Mouse (Mus musculus) testis, postnatal 14 days (tissue): ENCODE results near the gene Tgfbr3.

Experiments used
- DNase-seq: peaks from one replicate; pipeline ENCODE4 v3.0.0; 2021; ENCODE audit warnings: low spot score

The Tgfbr3 gene

DNA sequence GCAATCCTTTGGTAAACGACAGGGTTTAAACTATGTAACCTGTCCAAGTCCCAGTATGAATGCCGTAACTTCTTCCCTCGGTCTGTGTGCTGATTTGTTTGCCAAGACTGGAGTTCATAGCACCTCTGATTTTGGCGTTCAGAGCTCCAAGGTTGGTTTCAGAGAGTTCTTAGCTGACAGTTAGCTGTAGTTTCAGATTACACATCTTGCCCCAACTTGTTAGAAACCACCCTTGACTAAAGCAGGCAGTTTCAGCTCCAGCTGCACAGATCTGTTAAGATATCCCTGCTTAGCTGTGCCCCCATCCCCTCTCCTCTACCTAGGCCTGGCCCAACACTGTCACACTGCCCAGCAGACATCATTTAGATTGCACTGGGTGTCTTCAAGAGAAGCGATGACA is 81.5 kb downstream of the Tgfbr3 start:
- no peak for DNase-seq

DNA sequence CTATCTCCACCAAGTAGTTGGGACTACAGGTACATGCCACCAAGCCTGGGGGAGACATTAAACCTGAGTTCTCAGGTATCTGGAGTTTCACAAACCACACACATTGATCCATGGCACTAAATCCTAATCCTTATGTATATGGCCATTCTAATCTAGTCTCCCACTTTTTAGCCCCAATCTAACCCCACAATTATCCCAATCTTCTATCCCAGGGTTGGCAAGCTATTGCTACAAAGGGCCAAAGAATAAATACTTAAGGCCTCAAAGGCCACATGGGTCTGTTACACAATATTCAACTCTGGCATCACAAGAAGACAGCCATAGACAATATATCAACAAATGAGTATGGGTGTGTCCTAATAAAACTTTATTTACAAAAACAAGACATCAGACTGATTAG is 85.1 kb downstream of the Tgfbr3 start:
- no peak for DNase-seq

DNA sequence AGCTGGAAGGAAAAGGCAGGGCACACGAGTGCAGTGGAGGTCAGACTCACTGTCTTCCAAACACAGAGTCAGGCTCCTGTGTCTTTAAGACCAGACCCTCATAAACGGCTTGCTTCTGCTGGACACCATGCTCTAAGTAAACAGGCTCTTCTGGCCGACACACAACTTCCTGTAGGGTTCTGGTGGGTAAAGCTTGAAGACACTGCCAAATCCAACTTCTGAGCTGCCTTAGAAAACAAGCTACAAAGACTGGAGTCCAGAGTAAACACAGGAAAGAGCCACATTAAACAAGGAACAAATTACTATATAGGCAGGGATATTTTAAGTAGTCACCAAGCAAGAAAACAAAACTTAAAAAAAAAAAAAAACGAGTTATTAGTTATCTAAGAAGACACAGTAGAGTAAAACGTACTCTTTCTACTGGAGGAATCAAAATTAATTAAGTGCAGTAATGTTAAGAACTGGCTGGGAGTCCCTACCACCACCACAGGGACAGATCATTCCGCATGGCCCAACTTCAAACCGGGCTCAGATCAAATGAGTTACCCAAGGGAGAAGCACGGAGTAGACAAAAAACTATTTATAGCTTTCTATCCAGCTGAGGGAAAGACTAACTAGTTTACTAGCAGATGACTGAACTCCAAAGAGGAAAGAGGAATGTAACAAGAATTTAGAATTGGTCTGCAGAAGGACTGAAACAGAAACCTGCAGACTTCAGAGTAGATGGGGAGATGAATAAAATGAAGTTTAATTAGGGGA is 86.4 kb downstream of the Tgfbr3 start:
- no peak for DNase-seq

DNA sequence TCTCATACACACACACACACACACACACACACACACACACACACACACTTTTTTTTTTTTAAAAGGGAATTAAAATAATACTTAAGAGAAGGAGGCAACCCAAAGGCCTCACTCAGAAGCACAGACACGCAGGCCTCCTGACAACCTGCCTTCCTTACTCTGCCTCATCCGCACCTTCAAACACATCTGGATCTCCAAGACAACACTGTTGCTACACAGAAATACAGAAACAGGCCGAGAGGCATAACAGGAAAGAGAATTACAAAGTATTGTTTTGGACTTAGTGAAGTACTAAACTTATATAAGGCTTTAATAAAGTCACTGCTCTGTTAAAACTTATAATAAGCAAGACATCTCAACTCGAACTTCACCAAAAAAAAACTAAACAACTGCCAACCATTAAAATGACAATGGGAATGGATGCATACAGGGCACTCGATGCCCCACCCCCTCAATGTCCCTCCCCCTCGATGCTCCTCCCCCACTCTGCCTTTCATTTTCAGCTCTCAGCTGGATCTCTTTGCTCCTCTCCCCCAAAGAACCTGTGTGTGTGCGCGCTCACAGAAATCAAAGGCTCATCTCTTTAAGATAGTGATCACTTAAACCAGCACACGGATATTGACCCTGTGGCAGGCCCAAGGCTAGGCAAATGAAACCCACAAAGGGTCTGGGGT is 87.8 kb downstream of the Tgfbr3 start:
- no peak for DNase-seq

DNA sequence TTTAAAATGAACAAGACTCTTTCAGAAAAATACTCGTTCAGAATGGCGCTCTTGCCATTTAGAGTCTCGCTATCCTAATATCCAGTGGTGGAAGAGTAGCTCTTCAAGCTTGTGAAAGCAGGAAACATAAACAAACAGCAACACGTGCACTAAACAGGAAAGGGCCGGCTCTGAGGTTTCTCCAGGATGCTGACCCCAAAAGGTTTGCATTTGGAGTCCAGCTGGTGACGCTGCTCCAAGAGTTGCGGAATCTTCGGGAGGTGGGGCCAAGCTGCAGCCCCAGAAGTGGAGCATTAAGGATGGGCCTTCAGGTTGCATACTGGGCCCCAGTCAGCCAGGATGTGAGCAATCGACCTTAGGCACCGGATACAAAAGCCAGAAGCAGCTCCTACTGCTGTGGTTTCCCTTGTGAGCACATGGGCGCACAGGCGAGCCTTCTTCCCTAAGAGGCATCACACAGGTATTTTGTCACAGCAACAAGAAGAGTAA is 88.5 kb downstream of the Tgfbr3 start:
- no peak for DNase-seq

DNA sequence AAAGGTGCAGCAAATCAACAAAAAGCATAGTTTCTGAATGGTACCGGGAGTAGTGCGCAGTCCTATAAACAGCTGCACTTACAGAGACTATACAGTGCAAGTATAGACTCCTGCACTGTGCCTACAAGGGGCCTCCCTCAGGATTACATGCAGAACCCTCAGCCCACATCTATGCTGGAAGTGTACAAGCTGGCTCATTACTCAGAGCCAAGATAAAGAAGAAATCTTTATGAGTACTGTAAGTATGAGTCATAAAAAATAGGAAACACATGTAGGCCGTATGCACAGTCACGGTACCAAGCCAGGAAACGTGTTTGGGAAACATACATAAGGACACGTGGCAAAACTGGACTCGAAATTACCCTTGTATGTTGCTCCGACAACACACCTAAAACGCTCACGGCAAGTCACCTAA is 89.2 kb downstream of the Tgfbr3 start:
- no peak for DNase-seq

DNA sequence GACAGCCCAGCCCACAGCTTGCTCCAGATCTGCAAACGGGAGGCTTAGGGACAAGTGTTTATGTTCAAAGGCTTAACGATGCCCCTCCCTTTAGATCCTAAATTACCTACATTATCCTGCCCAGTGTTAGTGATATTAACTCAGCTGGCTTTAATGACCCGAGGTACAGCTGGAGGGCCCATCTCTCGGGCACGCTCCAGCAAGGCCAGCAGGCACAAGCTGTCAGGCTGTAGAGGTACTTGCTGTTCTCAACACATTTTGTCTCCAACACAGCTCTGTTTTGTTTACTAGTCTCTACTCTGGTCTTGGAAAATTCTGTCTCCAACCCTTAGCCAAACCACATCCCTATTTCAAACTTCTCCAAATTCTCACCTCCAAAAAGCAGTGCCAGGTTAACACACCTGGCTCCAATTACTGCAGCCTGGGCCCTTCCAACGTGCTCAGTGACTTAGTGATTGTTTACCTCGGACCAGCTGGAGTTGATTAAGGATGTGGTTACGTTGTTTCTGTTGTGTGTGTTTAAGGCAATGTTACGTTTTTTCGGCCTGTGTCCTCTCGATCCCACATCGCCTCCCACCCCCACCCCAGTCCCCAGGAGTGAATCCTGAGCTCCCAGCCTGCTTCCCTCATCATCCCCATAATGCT is 93.6 kb downstream of the Tgfbr3 start:
- DNase-seq = peak; percentile 71

DNA sequence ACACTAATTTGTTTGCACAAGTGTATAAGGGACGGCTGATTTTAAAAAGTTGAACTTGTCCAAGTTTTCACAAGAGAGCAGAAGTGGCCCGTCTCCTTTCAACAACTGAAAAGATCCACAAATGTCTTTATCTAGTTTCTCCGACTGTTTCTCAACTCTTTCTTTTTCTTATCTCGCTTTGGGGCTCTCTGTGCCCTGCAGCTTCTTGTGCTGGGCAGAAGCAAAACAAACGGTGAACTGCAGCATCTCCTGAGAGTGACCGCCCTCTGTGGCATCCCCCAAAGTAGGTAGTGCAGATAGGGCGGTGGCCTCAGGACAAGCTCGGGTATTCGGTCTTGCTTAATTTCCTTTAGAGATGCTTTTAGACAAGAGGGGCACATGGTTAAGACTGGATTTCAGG is 96.3 kb downstream of the Tgfbr3 start:
- no peak for DNase-seq

DNA sequence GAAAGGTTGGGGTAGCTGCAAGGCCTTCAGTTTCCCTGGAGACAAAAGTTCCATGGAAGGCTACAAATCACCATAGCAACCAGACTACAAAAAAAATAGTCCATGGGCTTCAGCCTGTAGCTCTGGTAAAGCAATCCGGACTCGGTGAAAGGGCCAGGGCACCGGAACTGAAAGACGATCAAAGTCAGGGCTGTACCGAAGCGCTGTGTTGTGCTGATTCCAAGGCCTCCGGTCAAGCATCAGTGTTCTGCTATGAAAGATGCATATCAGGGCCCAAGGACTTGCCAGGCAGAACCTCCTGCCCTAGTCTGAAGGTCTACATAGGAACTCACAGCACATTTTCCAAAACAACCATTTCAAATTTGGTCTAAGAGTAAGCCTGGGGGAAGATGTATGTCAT is 97.1 kb downstream of the Tgfbr3 start:
- DNase-seq = no peak

DNA sequence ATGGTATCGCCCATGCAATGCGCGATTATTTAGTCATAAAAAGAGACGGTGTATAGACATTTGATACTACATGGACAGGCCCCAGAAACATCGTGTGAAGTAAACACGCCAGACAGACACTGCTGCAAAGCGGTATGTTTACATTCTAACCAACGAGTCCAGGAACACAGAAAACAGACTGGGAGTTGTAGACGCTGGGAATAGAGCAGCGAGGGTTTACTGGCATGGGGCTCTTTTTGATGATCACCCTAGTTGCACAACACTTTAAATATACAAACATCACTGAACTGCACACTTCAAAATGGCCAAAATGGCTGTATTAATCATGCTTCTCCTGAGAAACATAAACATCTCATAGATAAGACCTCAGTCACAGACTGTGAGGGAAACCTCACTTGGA is 100.9 kb downstream of the Tgfbr3 start:
- DNase-seq = no peak

DNA sequence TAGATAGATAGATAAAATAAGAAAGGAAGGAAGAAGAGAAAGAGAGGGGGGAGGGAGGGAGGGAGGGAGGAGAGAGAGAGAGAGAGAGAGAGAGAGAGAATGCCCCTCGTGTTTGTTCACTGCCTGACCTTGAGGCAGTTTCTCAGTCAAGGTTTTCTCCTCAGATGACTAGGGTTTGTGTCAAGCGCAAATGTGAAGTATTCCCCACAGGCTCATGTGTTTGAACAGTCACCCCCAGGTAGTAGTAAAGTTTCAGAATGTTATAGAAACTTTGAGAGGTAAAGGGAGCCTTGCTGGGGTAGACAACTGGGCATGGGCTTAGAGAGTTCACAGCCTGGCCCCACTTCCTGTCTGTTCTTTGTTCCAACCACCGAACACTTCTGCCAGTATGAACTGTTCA is 103.2 kb downstream of the Tgfbr3 start:
- no peak for DNase-seq

DNA sequence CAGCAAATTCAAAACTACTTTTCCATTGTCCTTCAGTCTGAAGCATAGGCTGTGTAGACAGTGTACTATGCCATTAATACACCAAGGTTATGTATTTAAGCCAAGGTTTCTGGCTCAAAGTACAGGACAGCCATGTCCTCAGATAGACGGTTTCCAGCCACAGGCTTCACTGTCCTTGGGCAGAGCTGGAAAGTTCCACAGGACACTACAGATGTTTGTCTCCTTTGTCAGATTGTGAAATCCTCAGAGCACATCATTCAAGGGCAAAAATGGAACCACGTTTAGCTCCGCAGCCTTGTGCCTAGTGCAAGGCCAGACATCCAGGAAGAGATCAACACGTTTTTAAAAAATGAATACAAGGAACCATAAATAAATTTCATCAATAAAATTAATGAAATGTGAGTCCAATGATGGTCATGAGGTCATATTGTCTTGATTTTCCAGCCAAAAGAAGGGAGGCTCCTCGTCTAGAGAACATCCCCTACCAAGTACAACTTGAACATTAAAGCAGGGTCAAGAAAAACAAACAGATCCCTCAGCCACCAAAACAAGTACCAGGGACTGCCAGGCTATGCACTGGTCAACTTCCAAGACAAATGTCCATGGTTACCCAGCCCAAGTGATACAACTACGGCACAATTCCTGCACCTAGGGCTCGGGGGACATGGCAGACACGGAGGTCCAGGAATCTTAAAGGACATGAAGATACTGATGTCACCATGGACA is 105.1 kb downstream of the Tgfbr3 start:
- peak; percentile 31 for DNase-seq

DNA sequence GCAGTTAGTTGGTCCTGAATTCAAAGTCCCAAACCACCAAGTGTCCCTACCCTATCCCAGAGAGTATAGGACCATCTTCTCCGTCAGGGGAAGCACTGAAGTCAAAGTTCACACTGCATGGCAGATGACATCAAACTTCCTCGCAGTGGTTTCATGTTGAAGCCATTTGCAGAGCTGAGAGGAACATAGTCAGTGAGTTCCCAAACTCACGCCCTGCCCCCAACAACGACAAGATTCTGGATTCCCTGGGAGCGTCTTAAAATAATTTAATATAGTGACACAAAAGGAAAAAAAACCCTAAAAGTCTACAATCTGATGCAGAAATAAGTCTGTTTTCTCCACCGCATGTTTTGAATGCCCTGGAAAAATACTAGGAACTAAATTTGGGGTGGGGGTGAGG is 105.9 kb downstream of the Tgfbr3 start:
- no peak for DNase-seq

DNA sequence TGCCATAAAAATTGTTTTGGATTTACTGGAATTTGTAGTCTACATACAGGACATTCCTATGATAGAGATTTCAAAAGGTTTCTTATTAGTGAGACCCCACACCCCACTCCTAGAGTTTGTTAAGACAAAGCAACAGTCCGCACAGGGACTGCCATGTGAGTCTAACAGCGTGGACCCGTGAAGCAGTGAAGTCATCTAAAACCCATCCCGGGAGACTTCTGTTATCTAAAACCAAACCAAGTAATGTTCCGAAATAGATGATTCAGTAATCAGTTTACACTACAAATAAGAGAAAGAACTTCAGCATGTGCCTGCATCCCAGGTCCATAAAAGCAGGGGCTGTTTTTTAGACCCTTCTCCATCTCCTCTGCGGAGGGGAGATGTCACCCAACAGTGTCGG is 106.7 kb downstream of the Tgfbr3 start:
- no peak for DNase-seq

DNA sequence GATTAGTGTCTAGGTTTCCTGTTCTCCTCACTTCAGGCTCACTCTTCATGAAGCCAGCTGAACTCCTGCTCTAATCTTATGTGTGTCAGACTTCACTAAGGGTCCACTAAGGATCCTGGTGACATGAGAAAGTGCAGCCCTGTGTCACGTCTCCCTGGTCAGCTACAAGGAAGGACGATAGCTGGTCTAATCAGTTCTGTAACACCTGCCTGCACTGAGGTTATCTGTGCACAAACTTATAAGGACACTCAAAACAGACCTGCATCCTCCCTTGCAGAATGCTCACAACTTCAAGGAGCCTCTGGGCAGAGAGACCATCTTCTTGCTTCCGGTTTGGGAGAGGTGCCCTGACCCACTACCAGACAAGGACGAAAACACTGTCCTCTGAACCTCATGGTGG is 107.6 kb downstream of the Tgfbr3 start:
- DNase-seq = no peak

DNA sequence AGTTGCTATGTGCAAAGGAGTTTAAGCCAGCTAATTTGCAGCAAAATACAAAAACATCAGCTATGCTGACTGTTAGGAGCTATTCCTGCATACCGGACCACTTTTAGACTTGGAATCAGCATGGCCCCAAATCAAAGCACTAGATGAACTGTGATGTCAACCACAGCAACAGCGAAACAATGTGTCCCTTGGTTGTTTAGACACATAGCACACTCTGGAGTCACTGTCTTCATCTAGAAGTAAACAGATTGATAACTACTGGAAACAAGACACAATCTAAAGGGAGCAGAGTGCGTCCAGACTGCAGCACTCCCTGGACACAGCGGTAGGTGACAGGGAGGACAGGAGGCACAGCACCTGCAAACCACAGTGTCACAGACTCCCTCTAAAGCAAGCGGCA is 110.2 kb downstream of the Tgfbr3 start:
- DNase-seq = no peak

DNA sequence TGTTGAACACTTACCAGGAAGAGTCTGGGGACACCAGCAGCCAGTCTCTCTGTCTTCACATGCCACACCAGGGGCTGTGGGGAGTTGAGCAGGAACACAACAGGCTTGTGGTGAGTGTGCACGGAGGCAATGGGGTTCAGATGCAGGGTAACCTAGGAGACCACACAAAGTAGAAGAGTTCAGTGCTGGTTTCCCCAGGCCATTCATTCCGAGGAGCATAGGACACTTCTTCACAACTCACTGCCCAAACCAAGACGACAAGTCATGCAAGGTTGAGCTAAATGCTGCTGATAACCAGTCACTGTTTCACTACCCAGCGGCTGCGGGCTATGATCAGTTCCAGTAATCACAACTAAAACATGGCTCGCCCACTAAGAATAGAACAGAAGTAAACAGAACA is 111.6 kb downstream of the Tgfbr3 start:
- DNase-seq = no peak

DNA sequence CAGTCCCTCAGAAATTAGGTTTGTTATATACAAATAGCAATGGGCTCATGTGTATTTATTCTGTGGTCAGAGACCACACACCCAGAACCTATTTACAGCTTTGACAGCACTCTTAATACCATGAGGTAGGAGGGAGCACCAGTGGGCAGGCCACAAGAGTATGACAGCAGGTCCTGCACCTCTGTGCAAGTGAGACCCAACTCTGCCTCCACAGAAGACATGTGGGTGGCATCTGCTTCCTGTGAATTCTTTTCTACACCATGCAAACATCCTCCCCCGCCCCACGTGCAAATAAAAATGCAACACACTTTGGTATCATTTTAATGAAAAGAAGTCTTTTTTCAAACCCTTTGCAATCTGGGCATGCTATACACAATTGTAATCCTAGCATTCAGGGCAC is 112.2 kb downstream of the Tgfbr3 start:
- no peak for DNase-seq

DNA sequence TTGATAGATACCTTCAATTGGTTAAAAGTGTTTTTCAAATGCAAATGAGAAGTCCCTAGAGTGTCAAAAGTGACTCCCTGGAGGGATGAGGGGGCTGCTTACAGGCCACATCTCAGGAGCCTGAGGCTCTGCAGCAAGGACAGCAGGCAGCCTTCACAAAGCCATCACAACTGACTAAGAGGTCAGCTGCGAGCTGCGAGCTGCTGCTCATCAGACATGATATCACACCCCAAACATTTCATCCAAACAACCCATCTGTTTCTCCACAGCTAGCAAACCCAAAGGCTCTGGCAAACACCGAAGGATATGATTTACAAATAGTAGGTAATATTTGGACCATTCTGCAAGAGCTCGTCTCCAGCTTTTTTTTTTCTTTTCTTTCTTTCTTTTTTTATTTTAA is 112.6 kb downstream of the Tgfbr3 start:
- no peak for DNase-seq

DNA sequence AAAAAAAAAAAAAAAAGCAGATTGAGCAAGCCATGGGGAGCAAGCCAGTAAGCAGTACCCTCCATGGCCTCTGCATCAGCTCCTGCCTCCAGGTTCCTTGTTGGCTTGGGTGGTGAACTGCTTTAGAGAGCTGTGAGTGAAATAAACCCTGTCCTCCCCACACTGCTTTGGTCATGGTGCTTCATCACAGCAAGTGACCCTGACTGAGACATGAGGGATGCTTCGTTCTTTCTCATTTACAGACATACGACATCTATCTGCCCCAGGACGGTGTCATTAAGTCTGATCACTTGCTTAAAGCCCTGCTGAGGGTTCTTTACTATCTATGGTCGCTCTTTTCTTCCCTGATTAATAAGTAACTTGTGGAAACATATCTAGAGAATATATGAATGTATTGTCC is 113.2 kb downstream of the Tgfbr3 start:
- no peak for DNase-seq

DNA sequence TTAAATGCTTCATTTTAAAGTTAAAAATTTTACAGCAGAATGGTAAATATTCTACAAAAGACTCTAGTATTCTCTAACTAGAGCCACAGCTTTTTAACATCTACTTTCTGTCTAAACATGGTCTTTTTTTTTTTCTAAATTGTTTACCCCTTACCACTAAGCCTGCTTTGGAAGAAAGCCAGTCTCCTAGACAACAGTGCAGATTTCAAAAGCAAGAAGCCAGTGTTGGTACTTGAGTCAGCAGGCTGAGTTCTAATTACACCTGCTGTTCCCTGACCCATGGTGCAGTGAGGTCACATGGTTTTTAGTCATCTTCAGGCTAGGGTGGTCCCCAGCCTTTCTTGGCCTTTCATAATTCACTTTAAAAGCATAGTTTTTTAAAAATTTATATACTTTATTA is 115.2 kb downstream of the Tgfbr3 start:
- no peak for DNase-seq

DNA sequence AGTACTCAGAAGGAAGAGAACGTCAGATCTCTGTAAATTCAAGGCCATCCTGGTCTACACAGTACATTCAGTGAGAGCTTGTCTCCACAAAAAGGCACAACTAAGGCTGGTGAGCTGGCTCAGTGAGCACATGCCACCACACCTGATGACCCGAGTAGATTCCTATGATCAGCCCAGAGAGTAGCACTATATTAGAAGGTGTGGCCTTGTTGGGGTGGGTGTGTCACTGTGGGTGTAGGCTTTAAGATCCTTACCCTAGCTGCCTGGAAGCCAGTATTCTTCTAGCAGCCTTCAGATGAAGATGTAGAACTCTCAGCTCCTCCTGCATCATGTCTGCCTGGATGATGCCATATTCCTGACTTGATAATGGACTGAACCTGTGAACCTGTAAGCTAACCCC is 115.9 kb downstream of the Tgfbr3 start:
- no peak for DNase-seq

DNA sequence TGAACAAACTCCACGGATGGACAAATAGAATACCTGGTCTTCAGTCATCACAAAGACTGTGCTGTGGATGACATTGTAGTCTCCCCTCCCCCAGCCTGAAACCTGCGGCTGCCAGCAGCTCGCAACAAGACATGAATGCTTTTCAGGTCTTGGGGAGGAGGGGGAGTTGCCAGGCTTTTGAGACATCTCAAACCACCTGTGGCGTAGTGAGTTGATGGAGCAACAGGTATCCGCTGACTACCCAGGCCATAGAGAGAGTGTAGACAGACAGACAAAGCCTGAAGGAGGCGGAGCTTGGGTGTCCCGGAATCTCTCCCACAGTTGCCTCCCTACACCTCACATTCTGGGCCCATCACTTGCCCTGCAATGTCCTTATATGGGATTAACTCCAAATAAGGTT is 117.6 kb downstream of the Tgfbr3 start:
- DNase-seq = no peak
